9 mouse cellular contexts compared by ENCODE assay signal in the genomic region with DNA sequence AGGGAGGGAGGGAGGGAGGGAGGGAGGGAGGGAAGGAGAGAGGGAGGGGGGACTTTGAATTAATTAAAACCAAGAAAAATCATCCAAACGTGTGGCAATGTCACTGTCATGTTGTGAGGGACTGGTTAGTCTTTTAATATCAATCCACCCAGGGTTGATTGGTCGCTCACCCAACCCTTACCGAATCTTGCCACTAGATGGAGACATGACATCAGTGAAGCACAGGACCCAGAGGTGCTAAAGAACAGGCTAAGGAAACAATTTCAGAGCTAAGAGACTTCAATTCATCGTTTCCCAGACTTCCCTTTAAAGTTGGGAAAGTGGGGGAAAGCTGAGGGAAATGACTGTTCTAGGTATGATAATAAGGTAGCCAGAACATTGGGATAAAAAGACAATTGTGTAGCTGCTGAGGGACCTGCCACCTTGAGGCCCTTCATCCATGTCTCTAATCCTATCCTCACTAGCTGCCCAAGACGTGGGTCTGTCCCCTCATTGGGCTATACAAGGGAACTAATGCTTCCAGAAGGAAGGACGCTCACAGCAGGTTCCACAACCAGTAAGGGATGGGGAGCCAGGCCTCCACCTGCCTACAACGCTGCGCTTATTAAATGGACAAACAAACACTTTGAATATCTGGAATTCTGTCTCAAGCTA.
DNase-seq lines count a peak whose midpoint lies in the region; ATAC-seq lines count a peak whose summit lies in the region.
"Had no signal": no experiment of that assay in that cellular context is flagged by ENCODE, and none has a peak within 500 bp of the region (broad histone marks: within the 10 kb centered on the region; RNA-seq: fewer than 3 reads in every experiment).

No protein-coding gene starts in this region.

- peak; percentile 65 for DNase-seq in ovary, postnatal 14 days (ENCODE audit: low spot score)
- DNase-seq in ovary, adult 18-20 months (ENCODE audit: low spot score): no peak
- DNase-seq in c-Kit-positive CD71-negative TER-119-negative erythroid progenitor cells, embryonic 14.5 days (ENCODE audit: low read depth): peak; percentile 66
- DNase-seq in layer of hippocampus, postnatal 10 days (ENCODE audit: low spot score in 2 of 2): peak; percentile 67 to 75
- DNase-seq in lung, postnatal 36 days: peak; percentile 82
- peak; percentile 37 for DNase-seq in right cerebral cortex, postnatal 25 days

- H3K4me2 ChIP-seq in forebrain, embryonic 12.5 days: no peak overlapping the region
- no peak overlapping the region for H3K4me2 ChIP-seq in hindbrain, embryonic 15.5 days
- H3K4me2 ChIP-seq: embryonic facial prominence, embryonic 13.5 days had no signal

- peaks cover 11% of the 10 kb centered on the region for H3K4me1 ChIP-seq in forebrain, embryonic 12.5 days
- H3K4me1 ChIP-seq in hindbrain, embryonic 15.5 days (replicated peaks): no peaks in the 10 kb centered on the region

- WGBS in forebrain, embryonic 12.5 days: 40% methylated on average over 8 of the region's 8 CpGs
- WGBS in hindbrain, embryonic 15.5 days: 45% methylated on average over 8 of the region's 8 CpGs

- H3K9me3 ChIP-seq in forebrain, embryonic 12.5 days: no peaks in the 10 kb centered on the region
- no peaks in the 10 kb centered on the region for H3K9me3 ChIP-seq in hindbrain, embryonic 15.5 days
- H3K9me3 ChIP-seq: embryonic facial prominence, embryonic 13.5 days had no signal

- no peak overlapping the region for H3K27ac ChIP-seq in forebrain, embryonic 12.5 days
- no peak overlapping the region for H3K27ac ChIP-seq in hindbrain, embryonic 15.5 days (replicated peaks)
- H3K27ac ChIP-seq: embryonic facial prominence, embryonic 13.5 days had no signal

- H3K36me3 ChIP-seq in forebrain, embryonic 12.5 days (replicated peaks): peaks cover 11% of the 10 kb centered on the region
- no peaks in the 10 kb centered on the region for H3K36me3 ChIP-seq in hindbrain, embryonic 15.5 days
- H3K36me3 ChIP-seq: embryonic facial prominence, embryonic 13.5 days had no signal

- H3K9ac ChIP-seq in forebrain, embryonic 12.5 days: no peak overlapping the region
- H3K9ac ChIP-seq in hindbrain, embryonic 15.5 days: no peak overlapping the region
- H3K9ac ChIP-seq: embryonic facial prominence, embryonic 13.5 days had no signal

- H3K4me3 ChIP-seq in forebrain, embryonic 12.5 days (replicated peaks): no peak overlapping the region
- no peak overlapping the region for H3K4me3 ChIP-seq in hindbrain, embryonic 15.5 days
- H3K4me3 ChIP-seq: embryonic facial prominence, embryonic 13.5 days had no signal

- ATAC-seq in forebrain, embryonic 12.5 days (ENCODE audit: low FRiP score): peak; percentile 63; the same call in 1 of the 2 replicates
- ATAC-seq in hindbrain, embryonic 15.5 days (ENCODE audit: low FRiP score, low read depth): peak; percentile 83

- H3K27me3 ChIP-seq in forebrain, embryonic 12.5 days: no peaks in the 10 kb centered on the region
- H3K27me3 ChIP-seq in hindbrain, embryonic 15.5 days: no peaks in the 10 kb centered on the region
- H3K27me3 ChIP-seq: embryonic facial prominence, embryonic 13.5 days had no signal
